Mouse (Mus musculus): Measurements from ENCODE around the gene Slc7a14. TPM values are rescaled to one million over a fixed set of nuclear protein-coding genes. Genes with fewer than 3 reads are reported as not detected.

Gene Slc7a14
- total and polyA plus RNA-seq, 3 experiments = under 0.01 to 0.01 TPM; not detected in 1

- no peak for DNase-seq (ENCODE audit: low read depth, low spot score)
- H3K9me3 ChIP-seq (replicated peaks; ENCODE audit: insufficient read depth, low read length) = no peaks in the 10 kb centered on the region
- no peaks in the 10 kb centered on the region; a peak in 1 of 4 replicates for H3K27me3 ChIP-seq (ENCODE audit: control insufficient read depth in 1 of 2, insufficient read depth in 2 of 2, low read length in 2 of 2)
- no peaks in the 10 kb centered on the region for H3K36me3 ChIP-seq (ENCODE audit: control insufficient read depth in 1 of 2, insufficient read depth in 2 of 2, low read length in 2 of 2)
- no peak overlapping the region for H3K4me3 ChIP-seq (ENCODE audit: control insufficient read depth in 1 of 2, insufficient read depth in 1 of 2, low read depth in 2 of 2, low read length in 2 of 2)
- H3K79me2 ChIP-seq (ENCODE audit: control insufficient read depth, insufficient read depth, low read length, poor library complexity) = no peaks in the 10 kb centered on the region
- TF ChIP-seq ZKSCAN1 (IDR thresholded peaks at IDR 0.05; ENCODE audit: low read depth, low read length) = no peak
- TF ChIP-seq UBTF (IDR thresholded peaks at IDR 0.05; ENCODE audit: borderline replicate concordance, insufficient read depth, low read depth, low read length) = no peak
- no peak for TF ChIP-seq EP300 (IDR thresholded peaks at IDR 0.05; ENCODE audit: low read depth in 1 of 2, low read length in 2 of 2)
- no peak for TF ChIP-seq MYB (IDR thresholded peaks at IDR 0.05; ENCODE audit: low read depth, low read length)
- no peak for TF ChIP-seq POLR2AphosphoS2 (IDR thresholded peaks at IDR 0.05; ENCODE audit: low read length)
- TF ChIP-seq MAX (IDR thresholded peaks at IDR 0.05; ENCODE audit: low read length) = no peak
- no peak for TF ChIP-seq RAD21 (IDR thresholded peaks at IDR 0.05; ENCODE audit: low read depth, low read length)
- TF ChIP-seq USF1 (IDR thresholded peaks at IDR 0.05; ENCODE audit: low read depth, low read length) = no peak
- TF ChIP-seq MAZ (IDR thresholded peaks at IDR 0.05; ENCODE audit: low read depth, low read length) = no peak
- no peak for TF ChIP-seq MEF2A (IDR thresholded peaks at IDR 0.05; ENCODE audit: extremely low read depth, insufficient replicate concordance, low read depth, low read length, poor library complexity, severe bottlenecking)
- TF ChIP-seq MAFK (IDR thresholded peaks at IDR 0.05; ENCODE audit: borderline replicate concordance, low read depth, low read length) = no peak
- TF ChIP-seq ELF1 (IDR thresholded peaks at IDR 0.05; ENCODE audit: low read depth, low read length) = no peak
- no peak for TF ChIP-seq SMC3 (IDR thresholded peaks at IDR 0.05; ENCODE audit: low read depth, low read length)
- no peak overlapping the region for H3K27ac ChIP-seq (ENCODE audit: control insufficient read depth, low read depth, low read length)
- no peaks in the 10 kb centered on the region for H3K4me1 ChIP-seq (ENCODE audit: control insufficient read depth in 1 of 2, insufficient read depth in 2 of 2, low read length in 2 of 2)
- H3K9ac ChIP-seq (ENCODE audit: control insufficient read depth, low read depth, low read length, poor library complexity, severe bottlenecking) = no peak overlapping the region
Measured at GRCm38 (mm10) chr3:31253862-31254261, 56.3 kb downstream of the Slc7a14 start.

DNA sequence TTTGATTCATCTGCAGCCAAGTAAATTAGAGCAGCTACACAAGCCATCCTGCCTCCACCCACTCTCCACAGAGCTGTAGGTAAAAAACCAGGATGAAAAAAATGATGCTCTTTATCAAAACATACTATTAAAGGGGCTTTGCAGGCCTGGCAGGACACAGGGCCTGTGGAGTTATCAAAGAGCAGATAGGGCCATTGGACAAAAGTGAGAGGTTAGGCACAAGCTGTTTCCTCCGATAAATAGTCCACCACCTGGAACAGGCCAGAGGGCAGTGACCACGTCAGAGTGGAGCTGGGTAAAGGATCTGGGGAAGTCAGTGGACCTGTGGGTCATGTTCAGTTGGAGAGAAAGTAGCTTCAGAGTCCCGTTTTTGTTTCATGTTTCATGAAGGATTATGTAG, 57.6 kb downstream of the Slc7a14 start:
- H3K9ac ChIP-seq (ENCODE audit: control insufficient read depth, low read depth, low read length, poor library complexity, severe bottlenecking) = no peak overlapping the region
- no peaks in the 10 kb centered on the region for H3K9me3 ChIP-seq (replicated peaks; ENCODE audit: insufficient read depth, low read length)
- no peak for DNase-seq (ENCODE audit: low read depth, low spot score)
- no peaks in the 10 kb centered on the region for H3K4me1 ChIP-seq (ENCODE audit: control insufficient read depth in 1 of 2, insufficient read depth in 2 of 2, low read length in 2 of 2)
- no peaks in the 10 kb centered on the region for H3K36me3 ChIP-seq (ENCODE audit: control insufficient read depth in 1 of 2, insufficient read depth in 2 of 2, low read length in 2 of 2)
- no peak overlapping the region for H3K4me3 ChIP-seq (ENCODE audit: control insufficient read depth in 1 of 2, insufficient read depth in 1 of 2, low read depth in 2 of 2, low read length in 2 of 2)
- no peaks in the 10 kb centered on the region; a peak in 1 of 4 replicates for H3K27me3 ChIP-seq (ENCODE audit: control insufficient read depth in 1 of 2, insufficient read depth in 2 of 2, low read length in 2 of 2)
- H3K27ac ChIP-seq (ENCODE audit: control insufficient read depth, low read depth, low read length) = no peak overlapping the region
- H3K79me2 ChIP-seq (ENCODE audit: control insufficient read depth, insufficient read depth, low read length, poor library complexity) = no peaks in the 10 kb centered on the region
- TF ChIP-seq USF2 (IDR thresholded peaks at IDR 0.05; ENCODE audit: borderline replicate concordance in 1 of 2, insufficient read depth in 1 of 2, low read depth in 1 of 2, low read length in 2 of 2) (no peak), SMC3 (IDR thresholded peaks at IDR 0.05; ENCODE audit: low read depth, low read length) (no peak), ZC3H11A (IDR thresholded peaks at IDR 0.05; ENCODE audit: low read depth, low read length) (no peak), NELFE (IDR thresholded peaks at IDR 0.05; ENCODE audit: low read depth, low read length) (no peak), BHLHE40 (IDR thresholded peaks at IDR 0.05; ENCODE audit: borderline replicate concordance, low read depth, low read length) (no peak), TCF12 (IDR thresholded peaks at IDR 0.05; ENCODE audit: low read depth, low read length) (no peak)
